Mouse (Mus musculus) thymus, postnatal 0 days (tissue): Measurements from ENCODE around the gene Lpxn. TPM values are rescaled to one million over a fixed set of nuclear protein-coding genes. Genes with fewer than 3 reads are reported as not detected.
A peak's percentile ranks its signal among the peaks of the same experiment; 100 is the strongest.

Source experiments
- DNase-seq: peaks from one replicate; pipeline ENCODE4 v3.0.0-alpha.2; 2015; ENCODE audit warnings: low spot score
- polyA plus RNA-seq: library from polyadenylated mRNA; unstranded; fragments of >200 nt; fragmentation: Nextera tagmentation; extraction: Ambion mirVana; gene quantifications from 2 replicates; pipeline ENCODE4 v1.2.1, GENCODE M21; 2015

The Lpxn gene
- polyA plus RNA-seq, 1 experiment from 2014 or later, result 43.3 TPM

DNA sequence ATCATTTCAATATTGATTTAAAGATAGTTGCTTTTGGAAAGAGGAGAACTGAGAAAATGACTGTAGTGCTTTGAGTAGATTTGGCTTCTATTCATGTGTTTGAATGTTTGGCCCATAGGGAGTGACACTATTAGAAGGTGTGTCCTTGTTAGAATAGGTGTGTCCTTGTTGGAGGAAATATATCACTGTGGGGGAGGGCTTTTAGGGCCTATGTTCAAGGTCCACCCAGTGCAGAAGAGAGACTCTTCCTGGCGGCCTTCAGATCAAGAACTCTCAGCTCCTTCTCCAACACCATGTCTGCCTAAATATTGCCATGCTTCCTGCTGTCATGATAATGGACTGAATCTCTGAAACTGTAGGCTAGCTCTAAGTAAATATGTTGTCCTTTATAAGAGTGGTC, 8.2 kb downstream of the Lpxn start:
- no peak for DNase-seq

DNA sequence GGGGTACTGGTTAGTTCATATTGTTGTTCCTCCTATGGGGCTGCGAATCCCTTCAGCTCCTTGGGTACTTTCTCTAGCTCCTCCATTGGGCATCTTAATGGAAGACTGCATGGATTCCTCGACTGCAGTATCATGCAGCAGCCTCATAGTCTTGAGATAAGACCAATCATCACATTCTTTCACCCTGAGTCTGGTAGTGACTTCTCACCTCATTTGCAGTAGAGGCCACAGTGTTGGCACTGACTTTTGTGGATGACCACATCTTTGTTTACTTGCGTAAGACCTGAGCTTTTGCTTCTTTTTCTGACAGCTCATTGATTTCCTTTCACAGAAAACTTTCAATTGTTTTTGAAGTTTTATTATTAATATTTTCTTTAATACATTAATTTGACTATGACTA, 9.7 kb downstream of the Lpxn start:
- no peak for DNase-seq

DNA sequence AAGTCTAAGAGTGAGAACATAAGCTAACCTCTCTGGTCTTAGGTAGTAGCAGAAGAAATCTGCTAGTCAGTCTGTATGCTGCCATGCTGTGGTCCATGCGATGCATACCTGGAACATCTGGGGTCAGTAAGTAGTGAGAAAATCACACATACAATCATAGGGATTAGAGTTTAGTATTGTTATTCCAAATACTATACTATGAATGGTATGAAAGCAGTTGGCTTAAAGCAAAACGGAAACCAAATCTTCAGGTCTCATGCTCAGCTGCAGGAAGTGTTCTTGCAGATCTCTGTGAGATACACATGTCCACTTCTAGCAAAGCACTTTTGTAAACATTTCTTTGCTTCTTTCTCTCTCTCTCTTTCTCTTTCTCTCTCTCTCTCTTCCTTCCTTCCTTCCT, 10.2 kb downstream of the Lpxn start:
- DNase-seq, result peak; percentile 53

DNA sequence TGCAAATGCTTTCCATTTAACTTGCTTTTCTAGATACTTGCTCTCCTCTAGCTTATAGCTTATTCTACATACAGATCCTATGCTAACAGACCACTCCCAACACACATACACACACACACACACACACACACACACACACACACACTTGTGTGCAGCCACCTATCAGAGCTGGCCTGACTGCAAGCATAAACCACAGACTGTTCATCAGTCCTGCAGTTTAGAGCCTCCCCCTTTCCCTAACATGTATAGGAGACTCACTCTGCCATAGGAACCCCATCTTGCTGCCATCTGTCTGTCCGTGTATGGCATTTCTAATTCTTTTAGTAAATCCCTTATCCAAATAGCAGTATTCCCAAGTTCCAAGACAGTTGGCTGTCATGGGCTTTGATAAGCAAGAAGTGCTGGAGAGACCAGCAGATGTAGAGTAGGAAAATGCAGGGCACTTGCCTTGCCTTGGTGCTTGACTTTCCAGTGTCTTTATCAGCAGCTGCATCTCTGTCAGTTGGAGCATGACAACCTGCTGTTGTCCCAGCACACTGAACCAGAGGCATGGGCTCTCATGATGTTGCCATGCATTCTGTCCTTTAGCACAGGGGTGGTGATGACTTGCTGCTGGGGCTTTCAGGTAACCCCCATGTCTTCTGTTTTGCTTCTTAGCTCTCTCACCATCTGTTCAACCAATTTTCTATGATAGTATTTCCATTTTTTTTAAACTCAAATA, 16.8 kb downstream of the Lpxn start:
- no peak for DNase-seq

DNA sequence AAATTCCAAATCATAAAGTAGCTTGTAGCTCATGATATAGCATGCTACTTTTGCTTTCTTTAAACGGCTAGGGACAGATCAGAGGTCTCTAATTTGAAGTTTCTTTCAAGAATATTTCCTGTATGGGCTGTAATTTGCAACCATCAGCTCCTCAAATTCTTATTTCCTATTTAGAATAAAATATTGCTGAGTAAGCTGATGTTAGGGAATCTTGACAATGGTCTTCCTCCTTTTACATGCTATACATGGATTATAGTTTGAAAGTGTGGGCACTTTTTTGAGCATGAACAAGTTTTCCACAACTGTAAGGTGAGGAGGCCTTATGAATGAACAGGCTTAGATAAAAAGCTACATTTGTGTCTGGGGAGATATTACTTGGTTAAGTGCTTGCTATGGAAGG, 17.9 kb downstream of the Lpxn start:
- no peak for DNase-seq

DNA sequence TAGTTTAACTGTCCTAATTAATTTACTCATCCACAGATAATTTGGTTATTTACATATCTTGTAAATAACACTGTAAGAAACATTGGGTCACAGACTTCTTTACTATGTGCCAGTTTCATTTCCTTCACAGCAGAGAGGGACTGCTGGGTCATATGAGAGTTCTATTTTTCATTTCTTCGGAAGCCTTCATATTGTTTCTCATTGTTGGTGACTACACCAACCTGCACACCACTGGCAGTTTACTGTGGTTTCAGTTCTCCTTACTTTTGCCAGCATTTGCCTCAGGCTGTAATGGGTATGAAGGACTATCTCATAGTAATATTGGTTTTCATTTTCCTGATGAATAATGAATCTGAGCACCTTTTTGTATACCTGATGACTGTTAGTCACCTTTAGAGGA, 22.5 kb downstream of the Lpxn start:
- DNase-seq, result no peak

DNA sequence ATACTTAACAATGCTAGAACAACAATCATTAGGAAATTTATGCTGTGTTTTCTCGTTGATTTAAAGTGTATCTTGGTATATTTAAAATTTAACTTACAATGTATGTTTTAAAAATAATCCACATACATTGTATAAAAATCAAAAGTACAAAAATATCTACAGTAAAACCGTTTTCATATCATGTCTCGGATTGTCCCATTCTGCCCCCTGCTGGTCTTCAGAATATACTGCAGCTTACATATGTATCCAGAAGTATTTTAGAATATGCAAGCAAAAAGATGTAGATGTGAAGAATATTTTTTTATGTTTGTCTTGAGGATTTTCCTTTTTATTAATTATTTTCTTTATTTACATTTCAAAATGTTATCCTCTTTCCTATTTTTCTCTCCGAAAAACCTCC, 24.4 kb downstream of the Lpxn start:
- DNase-seq, result peak; percentile 64

DNA sequence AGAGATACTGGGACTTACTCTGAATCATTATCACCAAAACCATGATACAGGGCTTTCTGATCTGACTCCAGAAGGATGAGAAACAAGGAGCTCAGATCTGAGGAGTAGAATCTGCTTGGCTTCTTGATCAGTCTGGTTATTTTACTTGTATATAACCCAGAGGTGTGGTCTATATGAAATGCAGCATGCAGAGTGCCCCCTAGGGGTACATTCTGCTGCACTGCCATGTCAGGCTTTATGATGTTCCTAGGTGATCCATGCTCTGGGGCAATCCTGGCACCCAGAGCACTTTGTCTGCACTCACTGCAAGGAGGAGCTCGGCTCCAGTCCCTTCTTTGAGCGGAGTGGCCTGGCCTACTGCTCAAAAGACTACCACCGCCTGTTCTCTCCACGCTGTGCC, 28.6 kb downstream of the Lpxn start:
- peak; percentile 48 for DNase-seq

DNA sequence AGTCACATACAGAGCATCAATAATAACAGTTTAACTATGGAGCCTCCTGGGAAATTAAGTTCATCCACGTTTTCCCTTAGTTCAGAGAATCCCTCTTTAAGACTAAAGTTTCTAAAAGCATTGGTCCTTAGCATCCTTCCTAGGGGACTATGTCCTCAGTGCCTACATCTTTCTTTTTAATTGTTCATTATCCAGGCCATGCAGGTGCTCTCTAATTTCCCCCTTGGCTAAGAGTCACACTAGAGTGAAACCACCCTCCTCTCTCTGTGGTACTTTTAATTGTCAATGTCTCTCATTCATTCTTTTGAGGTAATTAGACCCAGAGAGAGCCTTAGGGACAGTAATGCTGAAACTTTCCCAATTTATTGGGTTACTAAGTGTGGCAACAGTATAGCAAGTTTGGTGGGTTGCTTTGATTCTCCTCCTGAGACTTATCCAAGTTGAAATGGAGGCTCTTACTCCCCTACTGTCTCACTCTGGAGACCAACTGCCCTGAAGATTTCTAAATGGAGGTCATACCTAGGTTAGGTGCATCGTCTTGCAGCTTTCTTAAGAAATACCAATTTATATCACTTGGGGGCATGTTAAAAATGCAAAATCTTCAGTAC, 34.9 kb downstream of the Lpxn start:
- no peak for DNase-seq

DNA sequence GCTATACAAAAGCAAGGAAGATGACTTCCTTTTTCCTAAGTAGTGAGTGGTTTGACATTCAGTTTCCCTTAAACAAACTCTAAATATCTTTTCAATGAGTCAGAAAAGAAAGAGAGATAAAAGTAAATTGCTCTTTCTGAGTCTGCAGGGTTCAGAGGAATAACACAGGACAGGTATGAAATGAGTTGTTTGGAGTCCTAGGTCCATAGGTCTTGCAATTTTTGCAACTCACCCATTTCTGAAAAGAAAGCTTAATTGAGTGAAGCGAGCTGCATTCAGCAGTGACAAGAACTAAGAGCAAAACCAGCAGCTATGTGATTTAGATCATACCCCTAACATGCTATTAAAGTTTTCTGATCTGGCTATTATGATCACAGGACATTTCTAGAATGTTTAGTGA, 35.6 kb downstream of the Lpxn start:
- DNase-seq, result no peak

DNA sequence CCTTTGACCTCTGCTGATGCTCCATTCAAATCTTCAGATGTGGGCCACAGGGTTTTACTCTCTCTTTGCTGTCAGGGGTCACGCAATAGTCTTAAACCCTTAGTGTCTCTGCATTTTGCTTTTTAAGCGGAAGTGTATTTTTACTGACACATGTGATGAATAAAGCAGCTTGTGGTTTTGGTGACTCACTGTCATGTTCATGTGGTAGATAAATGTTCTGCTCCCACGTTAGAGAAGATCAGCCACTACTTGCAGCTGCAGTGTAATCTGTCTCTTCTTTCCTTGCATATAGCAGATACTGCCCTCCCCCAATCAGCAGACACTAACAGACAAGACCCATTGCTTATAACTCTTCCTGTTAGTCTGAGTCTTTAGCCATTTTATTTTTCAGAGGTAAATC, 37.6 kb downstream of the Lpxn start:
- DNase-seq, result peak; percentile 86

DNA sequence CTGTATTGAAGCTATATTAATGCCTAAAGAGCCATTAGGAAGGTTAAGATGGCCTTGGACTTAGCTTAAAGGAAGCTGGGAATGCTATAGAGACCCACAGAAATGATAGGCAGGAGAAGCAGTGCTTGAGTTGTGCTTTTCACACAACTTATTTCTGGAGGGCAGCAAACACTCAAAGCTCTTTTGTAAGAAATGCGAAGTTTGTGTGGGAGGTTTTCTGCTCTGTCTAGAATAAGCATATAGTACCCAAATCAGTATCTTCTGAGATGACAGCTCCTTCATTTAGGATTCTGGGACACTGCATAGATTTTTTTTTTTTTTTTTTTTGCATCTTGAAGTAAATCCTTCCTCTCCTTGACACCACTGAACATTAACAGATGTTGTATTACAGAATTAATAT, 42.5 kb downstream of the Lpxn start:
- no peak for DNase-seq

DNA sequence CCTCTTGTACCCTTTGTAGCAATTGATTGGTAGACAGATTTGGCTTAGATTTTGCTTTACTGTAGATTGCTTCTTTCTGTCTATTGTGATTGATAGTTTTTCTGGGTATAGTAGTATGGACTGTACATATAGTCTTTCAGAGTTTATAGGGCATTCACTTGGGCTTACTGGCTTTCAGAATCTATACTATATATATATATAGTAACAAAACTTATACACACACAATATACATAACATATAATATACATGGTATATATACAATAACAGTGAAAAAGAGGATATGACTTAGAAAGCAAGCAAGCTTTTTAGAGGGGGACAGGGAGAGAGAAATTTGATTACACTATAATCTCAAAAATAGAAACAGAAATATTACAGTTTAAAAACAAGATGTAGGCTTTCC, 50.4 kb downstream of the Lpxn start, which contains the start of gene Gm5244:
TSS of gene Gm5244 (plus strand) at position 301 of the 400 bp plus-strand sequence.
- DNase-seq, result no peak

DNA sequence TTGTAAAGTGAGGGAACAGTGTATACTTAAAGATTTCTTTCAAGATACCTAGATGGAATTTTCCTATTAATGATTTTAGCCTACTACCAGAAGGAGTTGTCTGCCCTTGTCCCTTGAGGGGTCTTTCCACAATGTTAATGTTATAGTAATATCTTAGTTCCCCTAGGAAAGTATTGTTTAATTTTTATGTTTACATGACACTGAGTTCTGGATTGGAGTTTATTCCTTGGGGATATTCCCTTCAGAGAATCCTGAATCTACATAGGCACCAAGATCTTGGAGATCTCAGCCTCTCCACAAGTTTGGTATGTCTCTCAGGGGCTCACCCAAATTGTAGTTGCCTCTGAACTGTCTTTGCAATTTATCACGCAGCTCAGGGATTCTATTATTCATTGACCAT, 61.0 kb downstream of the Lpxn start, which contains the start of gene Olfr1444:
TSS of gene Olfr1444 (plus strand) at position 301 of the 400 bp plus-strand sequence.
- DNase-seq, result no peak

Other genes starting within 250 kb of the Lpxn start
- 0.12 TPM in 1 of 2 replicates, not detected in the other for gene Gm4952, start 196.2 kb upstream of the Lpxn start, polyA plus RNA-seq
- 0.07 and 0.17 TPM in 2 replicates for gene Glyat, start 162.9 kb upstream of the Lpxn start, polyA plus RNA-seq
- not detected in 2 replicates for gene Olfr1442, start 125.8 kb upstream of the Lpxn start, polyA plus RNA-seq
- not detected in 2 replicates for gene Olfr1443, start 118.1 kb upstream of the Lpxn start, polyA plus RNA-seq
- not detected in 2 replicates for gene Keg1, start 100.4 kb upstream of the Lpxn start, polyA plus RNA-seq
- 0.93 and 1.6 TPM in 2 replicates for gene Cntf, start 30.6 kb upstream of the Lpxn start, polyA plus RNA-seq
- 14.8 and 18.2 TPM in 2 replicates for gene Zfp91, start 67 bp upstream of the Lpxn start, polyA plus RNA-seq
- gene Gm5244, start 50.5 kb downstream of the Lpxn start, polyA plus RNA-seq, result not detected in 2 replicates
- gene Olfr1444, start 61.1 kb downstream of the Lpxn start, polyA plus RNA-seq, result 0.06 and 0.09 TPM in 2 replicates
- not detected in 2 replicates for gene Olfr1445, start 87.7 kb downstream of the Lpxn start, polyA plus RNA-seq
- gene Olfr1446, start 97.3 kb downstream of the Lpxn start, polyA plus RNA-seq, result not detected in 2 replicates
- gene Olfr1447, start 107.5 kb downstream of the Lpxn start, polyA plus RNA-seq, result not detected in 2 replicates
- gene Olfr1448, start 128.2 kb downstream of the Lpxn start, polyA plus RNA-seq, result not detected in 2 replicates
- not detected in 2 replicates for gene Olfr1449, start 134.6 kb downstream of the Lpxn start, polyA plus RNA-seq
- gene Olfr1450, start 154.1 kb downstream of the Lpxn start, polyA plus RNA-seq, result not detected in 2 replicates
- gene Olfr1451, start 198.8 kb downstream of the Lpxn start, polyA plus RNA-seq, result not detected in 2 replicates
- not detected in 2 replicates for gene Olfr1453, start 232.1 kb downstream of the Lpxn start, polyA plus RNA-seq